Mouse (Mus musculus) midbrain, embryonic 12.5 days (tissue): ENCODE results near the gene Zfp239. TPM values are rescaled to one million over a fixed set of nuclear protein-coding genes. Genes with fewer than 3 reads are reported as not detected.

Experiments
- ATAC-seq: fragments of 200-750 bp; cut with Nextera tagmentation; 2 replicates; pipeline ENCODE4 v1.8.0; 2017; ENCODE audit warnings: low read depth, moderate TSS enrichment, moderate library complexity; ENCODE audit not compliant: low FRiP score
- H3K27ac ChIP-seq: fragments of 300-500 bp; sonication (generic); replicated peaks from 2 replicates; pipeline ENCODE4 v1.5.1; 2016; ENCODE audit warnings: mild to moderate bottlenecking
- H3K27me3 ChIP-seq: fragments of 300-500 bp; sonication (generic); 2 replicates; pipeline ENCODE4 v1.6.1; 2016; ENCODE audit warnings: mild to moderate bottlenecking
- H3K36me3 ChIP-seq: fragments of 300-500 bp; sonication (generic); 2 replicates; pipeline ENCODE4 v1.6.1; 2016
- H3K4me1 ChIP-seq: fragments of 300-500 bp; sonication (generic); 2 replicates; pipeline ENCODE4 v1.6.1; 2016
- H3K4me2 ChIP-seq: fragments of 300-500 bp; sonication (generic); replicated peaks from 2 replicates; pipeline ENCODE4 v1.6.1; 2016; ENCODE audit warnings: mild to moderate bottlenecking, moderate library complexity
- H3K4me3 ChIP-seq: fragments of 300-500 bp; sonication (generic); 2 replicates; pipeline ENCODE4 v1.5.1; 2016; ENCODE audit warnings: mild to moderate bottlenecking
- H3K9ac ChIP-seq: fragments of 300-500 bp; sonication (generic); replicated peaks from 2 replicates; pipeline ENCODE4 v1.6.1; 2016; ENCODE audit warnings: mild to moderate bottlenecking, moderate library complexity
- H3K9me3 ChIP-seq: fragments of 300-500 bp; sonication (generic); 2 replicates; pipeline ENCODE4 v1.6.1; 2016; ENCODE audit warnings: mild to moderate bottlenecking
- WGBS: fragments of 180-500 bp; shearing (Covaris S2); methylation state at CpG from one replicate; pipeline ENCODE4 v1.1.7; 2016; 5-methylcytosine and 5-hydroxymethylcytosine counted together
- polyA plus RNA-seq: library from polyadenylated mRNA; unstranded; fragments of >200 nt; fragmentation: Nextera tagmentation; extraction: Ambion mirVana; gene quantifications from 2 replicates; pipeline ENCODE4 v1.2.1, GENCODE M21; 2016

The Zfp239 gene
- polyA plus RNA-seq, 1 experiment from 2014 or later, result 12.7 TPM

GRCm38 (mm10) chr6:117900126-117901080 lies 38.5 kb downstream of the Zfp239 start, which contains the start of gene Hnrnpf:
Hnrnpf (plus strand) TSS chr6:117900324.
- no peaks in the 10 kb centered on the region for H3K9me3 ChIP-seq
- no peaks in the 10 kb centered on the region for H3K36me3 ChIP-seq
- H3K27ac ChIP-seq, result no peak within 1 kb of the TSS
- H3K4me3 ChIP-seq, result no peak within 1 kb of the TSS
- no peaks in the 10 kb centered on the region for H3K27me3 ChIP-seq
- no peak within 1 kb of the TSS for H3K4me2 ChIP-seq
- WGBS, result 81% methylated on average over 17 of the region's 17 CpGs
- no peak within 1 kb of the TSS for H3K9ac ChIP-seq
- no peak for ATAC-seq
- H3K4me1 ChIP-seq, result peaks cover 2% of the 10 kb centered on the region

GRCm38 (mm10) chr6:117901510-117902402 lies 39.9 kb downstream of the Zfp239 start:
- no peak for ATAC-seq
- Histone ChIP-seq H3K9me3 (no peaks in the 10 kb centered on the region), H3K4me2 (no peak overlapping the region), H3K9ac (no peak overlapping the region), H3K4me3 (no peak overlapping the region), H3K36me3 (no peaks in the 10 kb centered on the region), H3K27ac (no peak overlapping the region), H3K27me3 (no peaks in the 10 kb centered on the region), H3K4me1 (peaks cover 8% of the 10 kb centered on the region)
- 75% methylated on average over 9 of the region's 9 CpGs for WGBS

- Histone ChIP-seq H3K9me3 (no peaks in the 10 kb centered on the region), H3K9ac (no peak overlapping the region), H3K4me3 (no peak overlapping the region), H3K36me3 (no peaks in the 10 kb centered on the region), H3K27me3 (no peaks in the 10 kb centered on the region), H3K27ac (no peak overlapping the region), H3K4me2 (no peak overlapping the region), H3K4me1 (peaks cover 8% of the 10 kb centered on the region)
- no peak for ATAC-seq
- 81% methylated on average over 4 of the region's 4 CpGs for WGBS
Measured at GRCm38 (mm10) chr6:117902556-117902955, 40.7 kb downstream of the Zfp239 start.

- WGBS, result 76% methylated on average over 3 of the region's 3 CpGs
- Histone ChIP-seq H3K27me3 (no peaks in the 10 kb centered on the region), H3K9ac (no peak overlapping the region), H3K9me3 (no peaks in the 10 kb centered on the region), H3K27ac (no peak overlapping the region), H3K36me3 (no peaks in the 10 kb centered on the region), H3K4me1 (peaks cover 18% of the 10 kb centered on the region), H3K4me2 (no peak overlapping the region), H3K4me3 (no peak overlapping the region)
- ATAC-seq, result no peak
Measured at GRCm38 (mm10) chr6:117903836-117904235, 41.9 kb downstream of the Zfp239 start.

DNA sequence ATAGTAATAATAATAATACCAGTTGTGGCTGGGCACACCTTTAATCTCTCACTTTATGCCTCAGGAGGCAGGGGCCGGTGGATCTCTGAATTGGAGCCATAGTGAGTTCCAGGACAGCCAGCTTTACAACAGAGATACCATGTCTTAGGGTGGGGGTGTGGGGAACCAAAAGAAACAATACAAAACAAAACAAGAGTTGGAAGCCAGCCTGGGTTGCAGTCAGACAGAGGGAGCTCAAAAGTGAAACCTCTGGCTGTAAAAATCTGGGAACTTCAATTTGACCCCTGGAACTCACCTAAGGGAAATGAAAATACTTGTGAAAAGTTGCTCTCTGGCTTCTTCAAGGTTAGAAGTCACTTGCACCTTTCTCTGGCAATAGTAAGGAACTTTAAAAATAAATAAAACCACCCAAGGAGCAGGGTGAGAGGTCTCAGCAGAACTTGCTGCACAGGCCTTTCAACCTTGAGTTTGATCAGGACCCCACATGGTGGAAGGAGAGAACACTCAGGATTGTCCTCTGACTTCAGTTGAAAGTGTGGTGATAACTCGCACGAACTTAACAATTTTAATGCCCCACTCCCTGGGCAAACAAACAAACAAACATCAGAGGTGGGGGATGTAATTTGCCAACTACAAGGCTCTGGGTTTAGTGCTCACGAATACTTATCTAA lies 43.5 kb downstream of the Zfp239 start:
- 29% methylated on average over 4 of the region's 4 CpGs for WGBS
- ATAC-seq, result no peak
- Histone ChIP-seq H3K4me1 (peaks cover 28% of the 10 kb centered on the region), H3K9ac (peak overlapping the region; percentile 63), H3K4me3 (peak overlapping the region; percentile 99), H3K36me3 (no peaks in the 10 kb centered on the region), H3K27me3 (no peaks in the 10 kb centered on the region), H3K4me2 (peak overlapping the region; percentile 60), H3K9me3 (no peaks in the 10 kb centered on the region), H3K27ac (no peak overlapping the region)

- under 1% methylated on average over 25 of the region's 25 CpGs for WGBS
- Histone ChIP-seq H3K9me3 (no peaks in the 10 kb centered on the region), H3K4me2 (peak overlapping the region; percentile 60), H3K4me3 (peak overlapping the region; percentile 99), H3K27ac (peak overlapping the region; percentile 60), H3K9ac (peak overlapping the region; percentile 63), H3K4me1 (peaks cover 28% of the 10 kb centered on the region), H3K36me3 (no peaks in the 10 kb centered on the region), H3K27me3 (no peaks in the 10 kb centered on the region)
- peak; percentile 36 for ATAC-seq
Measured at GRCm38 (mm10) chr6:117906015-117906531, 44.2 kb downstream of the Zfp239 start.

DNA sequence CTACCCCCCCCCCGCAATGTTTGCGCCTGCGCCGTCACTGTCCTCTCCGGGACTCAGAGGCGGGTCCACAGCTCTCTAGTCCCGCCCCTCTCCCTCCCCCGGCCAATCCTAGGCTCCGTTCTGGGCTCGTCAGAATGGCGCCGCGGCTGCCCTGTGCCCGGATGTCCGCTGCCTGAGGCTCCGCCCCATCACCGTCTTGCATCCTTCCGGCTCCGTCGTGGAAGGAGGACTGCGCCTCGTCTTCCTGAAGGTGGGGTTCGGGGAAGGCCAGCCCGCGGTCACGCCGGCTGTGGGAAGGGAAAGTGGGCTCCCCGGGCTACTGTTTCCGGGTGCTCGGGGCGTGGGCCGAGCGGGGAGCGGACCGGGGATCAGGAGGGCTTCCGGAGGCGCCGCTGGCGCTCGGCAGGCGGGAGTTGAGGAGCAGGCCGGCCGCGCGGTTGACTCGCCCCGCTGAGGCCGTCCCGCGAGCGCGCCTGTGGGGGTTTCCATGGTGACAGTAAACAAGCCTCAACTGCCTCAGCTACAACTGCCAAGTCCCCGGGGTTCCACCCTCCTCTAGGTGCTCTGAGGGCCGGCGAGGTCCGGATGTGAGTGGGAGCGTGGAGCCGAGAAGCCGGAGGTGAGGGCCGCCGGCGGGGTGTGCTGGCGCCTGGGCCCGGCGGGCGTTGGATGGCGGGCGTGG lies 44.8 kb downstream of the Zfp239 start:
- under 1% methylated on average over 57 of the region's 68 CpGs for WGBS
- Histone ChIP-seq H3K27ac (peak overlapping the region; percentile 90), H3K27me3 (no peaks in the 10 kb centered on the region), H3K4me2 (peak overlapping the region; percentile 98), H3K9me3 (no peaks in the 10 kb centered on the region), H3K9ac (peak overlapping the region; percentile 92), H3K4me3 (peak overlapping the region; percentile 99), H3K36me3 (no peaks in the 10 kb centered on the region), H3K4me1 (peaks cover 28% of the 10 kb centered on the region)
- peak; percentile 98 for ATAC-seq

- H3K9ac ChIP-seq, result peak overlapping the region; percentile 92
- H3K9me3 ChIP-seq, result no peaks in the 10 kb centered on the region
- WGBS, result under 1% methylated on average over 61 of the region's 77 CpGs
- peak overlapping the region; percentile 99 for H3K4me3 ChIP-seq
- peak overlapping the region; percentile 90 for H3K27ac ChIP-seq
- H3K27me3 ChIP-seq, result no peaks in the 10 kb centered on the region
- ATAC-seq, result peak; percentile 65
- H3K4me2 ChIP-seq, result peak overlapping the region; percentile 98
- peaks cover 28% of the 10 kb centered on the region for H3K4me1 ChIP-seq
- H3K36me3 ChIP-seq, result no peaks in the 10 kb centered on the region
Measured at GRCm38 (mm10) chr6:117907301-117907978, 45.5 kb downstream of the Zfp239 start.

- peak overlapping the region; percentile 98 for H3K4me2 ChIP-seq
- under 1% methylated on average over 26 of the region's 26 CpGs for WGBS
- H3K4me3 ChIP-seq, result peak overlapping the region; percentile 99
- no peak; the same call in 1 of the 2 replicates for ATAC-seq
- H3K4me1 ChIP-seq, result peaks cover 28% of the 10 kb centered on the region
- H3K36me3 ChIP-seq, result no peaks in the 10 kb centered on the region
- no peaks in the 10 kb centered on the region for H3K9me3 ChIP-seq
- peak overlapping the region; percentile 92 for H3K9ac ChIP-seq
- no peaks in the 10 kb centered on the region for H3K27me3 ChIP-seq
- H3K27ac ChIP-seq, result peak overlapping the region; percentile 90; the same call in 1 of the 2 replicates
Measured at GRCm38 (mm10) chr6:117907979-117908355, 46.1 kb downstream of the Zfp239 start.

DNA sequence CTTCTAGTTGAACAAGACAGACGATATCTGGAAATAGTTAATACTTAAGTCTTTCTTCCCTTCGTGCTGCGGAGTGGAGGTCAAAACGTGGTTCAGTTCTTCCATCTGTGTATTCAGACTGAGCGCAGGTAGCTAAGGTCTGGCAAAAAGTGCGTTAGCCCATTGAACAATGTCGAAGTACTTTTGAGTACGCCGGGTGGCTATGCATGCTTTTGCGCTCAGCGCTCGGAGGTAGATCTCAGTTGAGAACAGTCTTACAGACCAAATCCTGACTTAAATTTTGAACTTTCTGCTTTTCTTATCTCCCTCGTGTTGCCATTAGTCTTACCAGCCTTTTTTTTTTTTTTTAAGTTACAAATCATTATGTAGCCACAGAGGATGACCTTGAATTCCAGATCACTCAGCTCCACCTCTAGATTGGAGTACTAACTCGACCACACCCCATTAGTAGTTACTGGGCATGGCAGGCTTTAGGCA lies 46.6 kb downstream of the Zfp239 start:
- no peaks in the 10 kb centered on the region for H3K9me3 ChIP-seq
- no peak overlapping the region for H3K27ac ChIP-seq
- H3K36me3 ChIP-seq, result no peaks in the 10 kb centered on the region
- H3K9ac ChIP-seq, result peak overlapping the region; percentile 92
- under 1% methylated on average over 14 of the region's 14 CpGs for WGBS
- no peak for ATAC-seq
- peaks cover 28% of the 10 kb centered on the region for H3K4me1 ChIP-seq
- peak overlapping the region; percentile 98 for H3K4me2 ChIP-seq
- no peaks in the 10 kb centered on the region for H3K27me3 ChIP-seq
- peak overlapping the region; percentile 99 for H3K4me3 ChIP-seq
